Mouse (Mus musculus): ENCODE measurements around the gene Foxp1. TPM values are rescaled to one million over a fixed set of nuclear protein-coding genes. Genes with fewer than 3 reads are reported as not detected.

Gene Foxp1
- total and polyA plus RNA-seq, 3 experiments = 57.4 to 88.1 (median 79.8) TPM

- ATAC-seq (ENCODE audit: extremely low read depth, insufficient number of reproducible peaks, low FRiP score, poor library complexity, severe bottlenecking) (no peak), DNase-seq (ENCODE audit: low spot score) (no peak)
- TF ChIP-seq GATA1 (IDR thresholded peaks at IDR 0.05; ENCODE audit: borderline replicate concordance, low read length) (no peak), GATA2 (IDR thresholded peaks at IDR 0.05; ENCODE audit: borderline replicate concordance, low read depth, low read length) (no peak), TAL1 (conservative IDR thresholded peaks at IDR 0.05; ENCODE audit: low read depth, low read length) (no peak), POLR2AphosphoS5 (IDR thresholded peaks at IDR 0.05; ENCODE audit: insufficient replicate concordance, low read depth, low read length) (no peak), CTCF (IDR thresholded peaks at IDR 0.05; ENCODE audit: low read depth, low read length) (no peak)
- no peak overlapping the region for H3K4me3 ChIP-seq (ENCODE audit: low read depth, low read length)
- H3K4me1 ChIP-seq (ENCODE audit: insufficient read depth, low read depth, low read length) = peaks cover 6% of the 10 kb centered on the region; the same call in 1 of the 2 replicates
- H3K36me3 ChIP-seq (replicated peaks) = peaks cover 56% of the 10 kb centered on the region
- no peaks in the 10 kb centered on the region for H3K27me3 ChIP-seq (ENCODE audit: insufficient read depth, low read length)
- H3K9me3 ChIP-seq (replicated peaks) = peaks cover 8% of the 10 kb centered on the region
Observed at GRCm38 (mm10) chr6:98995681-98996080, 526.8 kb downstream of the Foxp1 start.

GRCm38 (mm10) chr6:98994902-98995301, 527.6 kb downstream of the Foxp1 start:
- Histone ChIP-seq H3K4me1 (ENCODE audit: insufficient read depth, low read depth, low read length) (peaks cover 6% of the 10 kb centered on the region; the same call in 1 of the 2 replicates), H3K4me3 (ENCODE audit: low read depth, low read length) (no peak overlapping the region), H3K36me3 (replicated peaks) (peaks cover 56% of the 10 kb centered on the region), H3K9me3 (replicated peaks) (peaks cover 8% of the 10 kb centered on the region), H3K27me3 (ENCODE audit: insufficient read depth, low read length) (no peaks in the 10 kb centered on the region)
- DNase-seq (ENCODE audit: low spot score) (no peak), ATAC-seq (ENCODE audit: extremely low read depth, insufficient number of reproducible peaks, low FRiP score, poor library complexity, severe bottlenecking) (no peak)
- TF ChIP-seq TAL1 (conservative IDR thresholded peaks at IDR 0.05; ENCODE audit: low read depth, low read length) = no peak
- no peak for TF ChIP-seq POLR2AphosphoS5 (IDR thresholded peaks at IDR 0.05; ENCODE audit: insufficient replicate concordance, low read depth, low read length)
- TF ChIP-seq CTCF (IDR thresholded peaks at IDR 0.05; ENCODE audit: low read depth, low read length) = no peak
- no peak for TF ChIP-seq GATA2 (IDR thresholded peaks at IDR 0.05; ENCODE audit: borderline replicate concordance, low read depth, low read length)
- TF ChIP-seq GATA1 (IDR thresholded peaks at IDR 0.05; ENCODE audit: borderline replicate concordance, low read length) = no peak

GRCm38 (mm10) chr6:98994104-98994787, 528.3 kb downstream of the Foxp1 start:
- Histone ChIP-seq H3K27me3 (ENCODE audit: insufficient read depth, low read length) (no peaks in the 10 kb centered on the region), H3K9me3 (replicated peaks) (peaks cover 8% of the 10 kb centered on the region), H3K36me3 (replicated peaks) (peaks cover 55% of the 10 kb centered on the region), H3K4me1 (ENCODE audit: insufficient read depth, low read depth, low read length) (peaks cover 6% of the 10 kb centered on the region; the same call in 1 of the 2 replicates), H3K4me3 (ENCODE audit: low read depth, low read length) (no peak overlapping the region)
- DNase-seq (ENCODE audit: low spot score) (no peak), ATAC-seq (ENCODE audit: extremely low read depth, insufficient number of reproducible peaks, low FRiP score, poor library complexity, severe bottlenecking) (no peak)
- no peak for TF ChIP-seq POLR2AphosphoS5 (IDR thresholded peaks at IDR 0.05; ENCODE audit: insufficient replicate concordance, low read depth, low read length)
- TF ChIP-seq CTCF (IDR thresholded peaks at IDR 0.05; ENCODE audit: low read depth, low read length) = no peak
- no peak for TF ChIP-seq TAL1 (conservative IDR thresholded peaks at IDR 0.05; ENCODE audit: low read depth, low read length)
- TF ChIP-seq GATA2 (IDR thresholded peaks at IDR 0.05; ENCODE audit: borderline replicate concordance, low read depth, low read length) = no peak
- no peak for TF ChIP-seq GATA1 (IDR thresholded peaks at IDR 0.05; ENCODE audit: borderline replicate concordance, low read length)

GRCm38 (mm10) chr6:98993231-98993630, 529.3 kb downstream of the Foxp1 start:
- Histone ChIP-seq H3K4me3 (ENCODE audit: low read depth, low read length) (no peak overlapping the region), H3K27me3 (ENCODE audit: insufficient read depth, low read length) (no peaks in the 10 kb centered on the region), H3K9me3 (replicated peaks) (peaks cover 8% of the 10 kb centered on the region), H3K4me1 (ENCODE audit: insufficient read depth, low read depth, low read length) (peaks cover 6% of the 10 kb centered on the region; the same call in 1 of the 2 replicates), H3K36me3 (replicated peaks) (peaks cover 48% of the 10 kb centered on the region)
- TF ChIP-seq POLR2AphosphoS5 (IDR thresholded peaks at IDR 0.05; ENCODE audit: insufficient replicate concordance, low read depth, low read length) (no peak), GATA1 (IDR thresholded peaks at IDR 0.05; ENCODE audit: borderline replicate concordance, low read length) (no peak), GATA2 (IDR thresholded peaks at IDR 0.05; ENCODE audit: borderline replicate concordance, low read depth, low read length) (no peak), TAL1 (conservative IDR thresholded peaks at IDR 0.05; ENCODE audit: low read depth, low read length) (no peak), CTCF (IDR thresholded peaks at IDR 0.05; ENCODE audit: low read depth, low read length) (no peak)
- DNase-seq (ENCODE audit: low spot score) (no peak), ATAC-seq (ENCODE audit: extremely low read depth, insufficient number of reproducible peaks, low FRiP score, poor library complexity, severe bottlenecking) (no peak)

- Histone ChIP-seq H3K4me1 (ENCODE audit: insufficient read depth, low read depth, low read length) (peaks cover 6% of the 10 kb centered on the region; the same call in 1 of the 2 replicates), H3K27me3 (ENCODE audit: insufficient read depth, low read length) (no peaks in the 10 kb centered on the region), H3K4me3 (ENCODE audit: low read depth, low read length) (no peak overlapping the region), H3K9me3 (replicated peaks) (peaks cover 8% of the 10 kb centered on the region), H3K36me3 (replicated peaks) (peaks cover 45% of the 10 kb centered on the region)
- DNase-seq (ENCODE audit: low spot score) (no peak), ATAC-seq (ENCODE audit: extremely low read depth, insufficient number of reproducible peaks, low FRiP score, poor library complexity, severe bottlenecking) (peak; percentile 41; the same call in 1 of the 2 replicates)
- TF ChIP-seq POLR2AphosphoS5 (IDR thresholded peaks at IDR 0.05; ENCODE audit: insufficient replicate concordance, low read depth, low read length) = no peak
- TF ChIP-seq TAL1 (conservative IDR thresholded peaks at IDR 0.05; ENCODE audit: low read depth, low read length) = no peak
- no peak for TF ChIP-seq CTCF (IDR thresholded peaks at IDR 0.05; ENCODE audit: low read depth, low read length)
- TF ChIP-seq GATA2 (IDR thresholded peaks at IDR 0.05; ENCODE audit: borderline replicate concordance, low read depth, low read length) = no peak
- TF ChIP-seq GATA1 (IDR thresholded peaks at IDR 0.05; ENCODE audit: borderline replicate concordance, low read length) = no peak
Observed at GRCm38 (mm10) chr6:98992772-98993147, 529.8 kb downstream of the Foxp1 start.

- Histone ChIP-seq H3K4me3 (ENCODE audit: low read depth, low read length) (no peak overlapping the region), H3K4me1 (ENCODE audit: insufficient read depth, low read depth, low read length) (peaks cover 6% of the 10 kb centered on the region; the same call in 1 of the 2 replicates), H3K27me3 (ENCODE audit: insufficient read depth, low read length) (no peaks in the 10 kb centered on the region), H3K36me3 (replicated peaks) (peaks cover 46% of the 10 kb centered on the region), H3K9me3 (replicated peaks) (peaks cover 8% of the 10 kb centered on the region)
- no peak for TF ChIP-seq POLR2AphosphoS5 (IDR thresholded peaks at IDR 0.05; ENCODE audit: insufficient replicate concordance, low read depth, low read length)
- no peak for TF ChIP-seq CTCF (IDR thresholded peaks at IDR 0.05; ENCODE audit: low read depth, low read length)
- no peak for TF ChIP-seq GATA1 (IDR thresholded peaks at IDR 0.05; ENCODE audit: borderline replicate concordance, low read length)
- no peak for TF ChIP-seq GATA2 (IDR thresholded peaks at IDR 0.05; ENCODE audit: borderline replicate concordance, low read depth, low read length)
- TF ChIP-seq TAL1 (conservative IDR thresholded peaks at IDR 0.05; ENCODE audit: low read depth, low read length) = no peak
- DNase-seq (ENCODE audit: low spot score) (no peak), ATAC-seq (ENCODE audit: extremely low read depth, insufficient number of reproducible peaks, low FRiP score, poor library complexity, severe bottlenecking) (peak; percentile 18; the same call in 1 of the 2 replicates)
Observed at GRCm38 (mm10) chr6:98991900-98992771, 530.4 kb downstream of the Foxp1 start.

All from G1E (cell line).